Comparison of ENCODE assay signal across 8 mouse cellular contexts in the genomic region with DNA sequence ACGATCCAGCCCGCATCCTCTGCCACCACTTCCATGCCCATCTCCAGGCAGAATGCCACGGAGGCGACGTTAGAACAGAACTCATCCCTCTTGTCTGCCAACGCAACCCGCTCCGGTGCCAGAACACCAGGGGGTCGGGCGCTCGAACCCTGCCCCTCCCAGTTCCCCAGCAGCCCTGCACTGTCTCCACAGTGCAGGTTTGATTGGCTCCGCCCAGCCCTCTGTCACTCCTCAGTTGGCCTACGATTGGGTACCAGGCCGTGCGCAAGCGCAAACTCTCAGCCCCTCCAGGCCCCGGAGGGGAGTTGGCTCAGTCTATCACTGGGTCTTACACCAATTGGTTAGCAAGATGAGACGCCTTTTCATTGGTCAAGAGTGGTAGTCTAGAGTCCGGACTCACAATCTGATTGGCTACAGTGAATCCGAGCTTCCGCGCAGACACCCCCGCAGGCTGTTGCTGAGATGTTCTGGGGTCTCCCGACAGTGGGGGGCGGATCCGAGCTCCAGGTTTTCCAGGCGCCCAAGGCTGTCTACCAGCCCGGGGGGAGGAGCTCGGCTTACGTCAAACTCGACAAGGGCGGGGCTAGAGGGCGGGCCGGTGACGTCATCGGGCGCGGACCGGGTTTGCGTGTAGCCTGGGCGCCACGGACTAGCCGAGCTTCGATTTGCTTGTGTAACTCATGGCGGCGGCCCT. TPM values are rescaled to one million over a fixed set of nuclear protein-coding genes. Genes with fewer than 3 reads are reported as not detected.
A peak's percentile ranks its signal among the peaks of the same experiment; 100 is the strongest.
DNase-seq lines count a peak whose midpoint lies in the region; ATAC-seq and TF ChIP-seq lines count a peak whose summit lies in the region.

No protein-coding gene starts in this region.

- no peaks in the 10 kb centered on the region for H3K9me3 ChIP-seq in embryonic facial prominence, embryonic 10.5 days
- H3K9me3 ChIP-seq in intestine, postnatal 0 days (ENCODE audit: control insufficient read depth): no peaks in the 10 kb centered on the region
- no peaks in the 10 kb centered on the region for H3K9me3 ChIP-seq in midbrain, embryonic 12.5 days

- peaks cover 15% of the 10 kb centered on the region for H3K36me3 ChIP-seq in embryonic facial prominence, embryonic 10.5 days (replicated peaks)
- no peaks in the 10 kb centered on the region for H3K36me3 ChIP-seq in intestine, postnatal 0 days (ENCODE audit: control insufficient read depth, insufficient read depth)
- no peaks in the 10 kb centered on the region for H3K36me3 ChIP-seq in midbrain, embryonic 12.5 days

- TF ChIP-seq CTCF in intestine, postnatal 0 days (IDR thresholded peaks at IDR 0.05; ENCODE audit: low read depth): no peak

- peak overlapping the region; percentile 95 for H3K4me2 ChIP-seq in intestine, postnatal 0 days (replicated peaks; ENCODE audit: low read depth)
- H3K4me2 ChIP-seq in midbrain, embryonic 12.5 days (replicated peaks): peak overlapping the region; percentile 72

- peak; percentile 97 for DNase-seq in ovary, adult 18-20 months (ENCODE audit: low spot score)
- no peak for DNase-seq in ovary, postnatal 10 days (ENCODE audit: low spot score)
- DNase-seq in embryonic facial prominence, embryonic 10.5 days (ENCODE audit: low spot score): peak; percentile 99
- DNase-seq in gonadal fat pad, adult 2 months (ENCODE audit: low read depth): peak; percentile 97
- DNase-seq in left cerebral cortex, postnatal 4 days: peak; percentile 100
- peak; percentile 93 to 97 for DNase-seq in spleen, adult 18-20 months

- no peaks in the 10 kb centered on the region for H3K27me3 ChIP-seq in embryonic facial prominence, embryonic 10.5 days (replicated peaks; ENCODE audit: low read depth, poor library complexity, severe bottlenecking)
- H3K27me3 ChIP-seq in intestine, postnatal 0 days (replicated peaks; ENCODE audit: control insufficient read depth, insufficient read depth, low read length): no peaks in the 10 kb centered on the region
- no peaks in the 10 kb centered on the region for H3K27me3 ChIP-seq in midbrain, embryonic 12.5 days

- peak overlapping the region; percentile 82 for H3K4me3 ChIP-seq in embryonic facial prominence, embryonic 10.5 days
- peak overlapping the region; percentile 82 for H3K4me3 ChIP-seq in intestine, postnatal 0 days (ENCODE audit: low read depth, low read length)
- H3K4me3 ChIP-seq in midbrain, embryonic 12.5 days: peak overlapping the region; percentile 79

- WGBS in embryonic facial prominence, embryonic 10.5 days: under 1% methylated on average over 46 of the region's 46 CpGs
- WGBS in intestine, postnatal 0 days: under 1% methylated on average over 46 of the region's 46 CpGs
- WGBS in midbrain, embryonic 12.5 days: under 1% methylated on average over 45 of the region's 46 CpGs

- ATAC-seq in intestine, postnatal 0 days: peak; percentile 93
- peak; percentile 96 for ATAC-seq in midbrain, embryonic 12.5 days (ENCODE audit: low FRiP score, low read depth)

- H3K4me1 ChIP-seq in embryonic facial prominence, embryonic 10.5 days: peaks cover 12% of the 10 kb centered on the region
- peaks cover 2% of the 10 kb centered on the region; the same call in 1 of the 2 replicates for H3K4me1 ChIP-seq in intestine, postnatal 0 days (replicated peaks; ENCODE audit: control insufficient read depth, insufficient read depth, low read length)
- peaks cover 22% of the 10 kb centered on the region for H3K4me1 ChIP-seq in midbrain, embryonic 12.5 days

- peak overlapping the region; percentile 86 for H3K9ac ChIP-seq in intestine, postnatal 0 days (ENCODE audit: low read depth, low read length)
- H3K9ac ChIP-seq in midbrain, embryonic 12.5 days (replicated peaks): peak overlapping the region; percentile 89

- peak overlapping the region; percentile 91 for H3K27ac ChIP-seq in embryonic facial prominence, embryonic 10.5 days (replicated peaks)
- peak overlapping the region; percentile 98 for H3K27ac ChIP-seq in intestine, postnatal 0 days (ENCODE audit: low read depth, low read length)
- peak overlapping the region; percentile 95 for H3K27ac ChIP-seq in midbrain, embryonic 12.5 days (replicated peaks)

- intact Hi-C loops in left cerebral cortex, postnatal 4 days (cut with DNase I): loop anchor here (10.0 kb wide), 2 partner anchors 187 to 337 kb away; no protein-coding TSS in a partner anchor

RNA-seq across cellular contexts. Expression of a gene that starts 0.8 kb away (rescaled TPM):
- polyA plus RNA-seq in embryonic facial prominence, embryonic 10.5 days (2016; fragmentation: Nextera tagmentation; extraction: Ambion mirVana): 11.0 TPM in 2 replicates
- 11.8 and 14.2 TPM in 2 replicates for polyA plus RNA-seq in gonadal fat pad, adult 2 months (2012; rRNA removed)
- 8.3 and 9.7 TPM in 2 replicates for polyA plus RNA-seq in intestine, postnatal 0 days (2015; fragmentation: Nextera tagmentation; extraction: Ambion mirVana)
- total RNA-seq in left cerebral cortex, postnatal 4 days (2021): 10 to 100 TPM; 91.3 to 97.7 TPM
- 21.0 and 23.2 TPM in 2 replicates for polyA plus RNA-seq in midbrain, embryonic 12.5 days (2016; fragmentation: Nextera tagmentation; extraction: Ambion mirVana)
